Mouse (Mus musculus): ENCODE measurements at regions not wholly inside any gene's neighbourhood (a gene's known extent, or its start where the extent isn't known, plus 50 kb on each side); places are given as distances from the start of the nearest gene placed in this dataset.

GRCm38 (mm10) chr8:30817028-30817427, 2611.5 kb upstream of the 5930422O12Rik start:
- TF ChIP-seq POLR2A (IDR thresholded peaks at IDR 0.05; ENCODE audit: insufficient read depth, low read depth, low read length) = no peak
- no peak for TF ChIP-seq CTCF (IDR thresholded peaks at IDR 0.05; ENCODE audit: insufficient read depth, low read depth, low read length)

Measured in olfactory bulb, adult 2 months (tissue).